Mouse (Mus musculus): ENCODE measurements around the gene Clint1. TPM values are rescaled to one million over a fixed set of nuclear protein-coding genes. Genes with fewer than 3 reads are reported as not detected.
A peak's percentile ranks its signal among the peaks of the same experiment; 100 is the strongest.

The Clint1 gene
- polyA plus RNA-seq, 1 experiment from 2014 or later = 80.0 TPM

DNA sequence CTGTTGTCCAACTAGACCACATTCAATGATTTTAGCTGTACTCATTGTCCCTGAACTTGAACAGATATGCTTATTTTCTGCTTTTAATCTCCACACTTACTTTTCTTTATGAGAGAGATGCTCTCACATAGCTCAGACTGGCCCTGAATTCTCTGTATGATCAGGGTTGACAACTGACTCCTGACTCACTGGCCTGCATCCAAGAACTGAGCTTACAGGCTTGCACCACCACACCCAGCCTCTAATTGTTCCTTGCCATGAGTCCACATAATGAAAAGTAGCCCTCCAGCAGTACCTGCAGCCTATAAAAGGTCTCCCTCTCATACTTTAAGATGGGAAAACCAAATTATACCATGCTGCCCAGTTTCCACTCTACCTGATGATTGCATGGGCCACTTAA lies 21.7 kb upstream of the Clint1 start:
- H3K36me3 ChIP-seq = no peaks in the 10 kb centered on the region
- no peaks in the 10 kb centered on the region for H3K27me3 ChIP-seq (ENCODE audit: insufficient read depth, poor library complexity, severe bottlenecking)
- H3K4me3 ChIP-seq = no peak overlapping the region
- H3K9me3 ChIP-seq = no peaks in the 10 kb centered on the region
- no peak for DNase-seq (ENCODE audit: low spot score)
- peaks cover 13% of the 10 kb centered on the region; the same call in 1 of the 2 replicates for H3K4me1 ChIP-seq
- H3K27ac ChIP-seq = no peak overlapping the region

DNA sequence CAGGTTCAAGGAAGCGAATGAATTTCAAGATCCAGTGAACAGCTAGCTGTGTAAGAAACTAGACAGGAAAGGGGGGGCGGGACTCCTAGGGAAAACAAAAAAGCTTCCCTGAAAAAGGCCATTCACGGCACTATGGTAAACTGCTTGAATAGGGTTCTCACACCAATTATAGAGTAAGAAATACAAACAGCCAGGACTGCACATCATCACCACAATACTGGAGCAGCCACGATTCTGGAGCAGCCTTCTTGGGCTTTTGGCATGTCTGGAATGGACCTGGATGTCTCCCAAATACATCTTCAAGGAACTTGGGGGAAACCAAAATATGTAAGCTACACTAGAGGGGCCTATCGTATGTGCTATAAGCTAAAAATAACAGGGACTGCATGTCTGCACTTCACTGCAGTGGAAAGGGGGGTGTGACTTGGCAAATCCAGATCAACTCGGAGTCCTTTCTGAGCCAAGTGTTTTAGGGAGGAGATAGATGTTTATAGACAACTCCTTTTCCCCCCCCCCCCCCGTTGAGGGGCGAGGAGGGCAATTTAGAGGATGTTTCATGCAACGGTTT lies 21.0 kb upstream of the Clint1 start:
- Histone ChIP-seq H3K36me3 (no peaks in the 10 kb centered on the region), H3K4me3 (no peak overlapping the region), H3K9me3 (no peaks in the 10 kb centered on the region), H3K27ac (peak overlapping the region; percentile 42; the same call in 1 of the 2 replicates), H3K27me3 (ENCODE audit: insufficient read depth, poor library complexity, severe bottlenecking) (no peaks in the 10 kb centered on the region), H3K4me1 (peaks cover 18% of the 10 kb centered on the region)
- DNase-seq (ENCODE audit: low spot score) = no peak
- 55% methylated on average over 9 of the region's 9 CpGs for WGBS

DNA sequence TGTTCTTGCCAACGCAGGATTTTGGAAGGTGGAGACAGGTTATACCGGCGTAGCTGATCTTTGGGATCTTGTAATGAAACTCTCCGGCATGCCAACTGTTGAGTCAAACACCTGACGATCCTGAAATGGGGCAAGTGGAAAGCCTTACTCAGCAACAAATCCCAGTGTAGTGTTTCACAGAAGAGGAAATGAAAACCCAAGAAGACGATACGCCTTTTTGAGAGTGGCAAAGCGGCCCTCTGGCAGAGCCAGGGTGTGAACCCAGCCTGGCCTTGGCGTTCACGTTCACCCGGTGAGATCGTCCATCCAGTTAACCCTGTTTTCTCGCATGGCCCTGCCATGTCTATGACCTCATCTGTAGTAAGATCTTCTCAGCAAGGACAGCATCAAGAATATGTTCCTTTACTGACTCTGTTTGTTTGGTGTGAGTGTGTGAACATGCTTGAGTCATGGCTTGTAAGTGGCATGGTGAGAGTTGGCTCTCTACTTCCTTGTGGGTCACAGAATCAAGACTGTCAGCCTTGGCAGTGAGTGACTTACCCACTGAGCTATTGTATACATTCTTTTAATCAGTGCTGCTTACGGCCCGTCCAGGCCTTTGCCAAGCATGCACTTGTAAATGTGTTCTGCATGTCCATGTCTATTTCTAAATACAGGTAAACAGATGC lies 20.2 kb upstream of the Clint1 start:
- Histone ChIP-seq H3K4me3 (no peak overlapping the region), H3K36me3 (no peaks in the 10 kb centered on the region), H3K9me3 (no peaks in the 10 kb centered on the region), H3K27me3 (ENCODE audit: insufficient read depth, poor library complexity, severe bottlenecking) (no peaks in the 10 kb centered on the region), H3K4me1 (peaks cover 20% of the 10 kb centered on the region), H3K27ac (0 out of 2 replicates have a peak overlapping the region, but pooled peaks have one; percentile 42)
- 94% methylated on average over 15 of the region's 15 CpGs for WGBS
- no peak for DNase-seq (ENCODE audit: low spot score)

DNA sequence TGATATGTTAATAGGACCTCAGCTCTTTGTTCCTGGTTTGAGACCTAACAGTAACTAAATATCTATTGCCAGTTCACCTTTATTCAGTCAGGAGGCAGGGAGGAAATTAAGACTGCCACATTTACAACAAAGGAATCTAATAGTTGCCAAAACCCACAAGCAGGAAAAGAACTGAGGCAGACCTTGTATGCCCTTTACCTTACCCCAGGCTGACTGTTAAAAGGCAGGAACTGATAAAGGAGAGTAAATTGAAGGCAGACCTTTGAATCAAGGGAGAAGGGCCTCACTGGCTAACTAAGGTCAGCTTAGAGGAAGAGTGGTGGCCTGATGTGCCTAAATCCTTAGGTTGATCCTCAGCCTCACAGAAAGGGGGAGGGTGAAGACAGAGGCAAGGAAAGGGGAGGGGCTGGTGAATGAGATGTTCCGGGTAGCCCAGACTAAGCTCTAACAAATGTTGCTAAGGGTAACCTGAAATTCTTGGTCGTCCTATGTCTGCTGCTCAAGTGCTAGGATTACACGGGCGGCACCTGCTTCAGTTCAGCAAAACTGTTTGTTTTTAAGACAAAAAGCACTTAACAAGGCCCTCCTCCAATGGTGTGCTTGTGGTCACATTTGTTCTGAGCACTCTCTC lies 16.1 kb upstream of the Clint1 start:
- WGBS = 35% methylated on average over 4 of the region's 4 CpGs
- no peak for DNase-seq (ENCODE audit: low spot score)
- Histone ChIP-seq H3K27ac (peak overlapping the region; percentile 1; the same call in 1 of the 2 replicates), H3K9me3 (no peaks in the 10 kb centered on the region), H3K36me3 (no peaks in the 10 kb centered on the region), H3K4me1 (peaks cover 23% of the 10 kb centered on the region), H3K27me3 (ENCODE audit: insufficient read depth, poor library complexity, severe bottlenecking) (no peaks in the 10 kb centered on the region), H3K4me3 (no peak overlapping the region)

DNA sequence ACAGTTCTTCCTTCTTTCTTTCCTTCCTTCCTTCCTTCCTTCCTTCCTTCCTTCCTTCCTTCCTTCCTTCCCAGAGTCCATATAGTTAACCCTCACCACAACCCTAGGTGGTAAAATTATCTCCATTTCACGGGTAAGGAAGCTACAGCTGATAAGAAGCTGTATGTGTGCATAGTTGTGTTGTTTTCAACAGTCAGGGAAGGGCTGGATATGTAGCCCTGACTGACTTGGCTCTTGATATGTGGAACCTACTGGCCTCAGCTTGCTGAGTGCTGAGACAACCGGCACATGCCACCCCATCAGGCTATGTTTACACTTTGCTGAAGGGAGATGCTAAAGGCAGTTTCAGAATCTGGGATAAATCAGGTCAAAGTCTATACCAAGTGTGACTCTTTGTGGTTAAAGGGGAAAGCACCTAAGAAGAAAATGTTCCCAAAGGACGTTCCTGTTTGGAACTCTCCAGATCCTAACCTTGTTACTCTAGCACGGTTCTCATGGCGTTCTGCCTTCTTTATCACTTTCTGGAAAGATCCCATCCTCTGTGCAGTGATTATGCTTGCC lies 14.5 kb upstream of the Clint1 start:
- WGBS = 62% methylated on average over 5 of the region's 5 CpGs
- peaks cover 17% of the 10 kb centered on the region for H3K4me1 ChIP-seq
- DNase-seq (ENCODE audit: low spot score) = no peak
- no peaks in the 10 kb centered on the region for H3K27me3 ChIP-seq (ENCODE audit: insufficient read depth, poor library complexity, severe bottlenecking)
- no peaks in the 10 kb centered on the region for H3K36me3 ChIP-seq
- no peak overlapping the region for H3K27ac ChIP-seq
- no peak overlapping the region for H3K4me3 ChIP-seq
- H3K9me3 ChIP-seq = no peaks in the 10 kb centered on the region

DNA sequence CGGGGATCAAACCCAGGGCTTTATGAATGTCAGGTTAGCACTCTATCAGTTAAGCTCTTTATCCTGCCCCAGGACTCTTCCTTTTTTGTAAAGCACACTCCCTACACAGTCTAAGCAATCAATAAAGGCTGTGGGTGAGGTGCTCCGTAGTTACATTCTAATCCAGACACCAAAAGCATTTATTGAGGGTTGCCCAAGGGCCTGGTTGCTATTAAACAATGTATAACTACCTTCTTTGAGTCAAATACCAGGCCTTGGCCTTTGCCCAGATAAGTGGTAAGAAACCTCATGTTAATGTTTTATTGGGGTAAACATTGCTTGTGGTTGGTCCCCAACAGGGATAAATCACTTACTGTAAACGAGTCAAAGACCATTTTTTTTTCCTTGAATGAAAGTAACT lies 13.4 kb upstream of the Clint1 start:
- 74% methylated on average over 3 of the region's 3 CpGs for WGBS
- Histone ChIP-seq H3K9me3 (no peaks in the 10 kb centered on the region), H3K4me3 (no peak overlapping the region), H3K27me3 (ENCODE audit: insufficient read depth, poor library complexity, severe bottlenecking) (no peaks in the 10 kb centered on the region), H3K4me1 (peaks cover 17% of the 10 kb centered on the region), H3K27ac (no peak overlapping the region), H3K36me3 (no peaks in the 10 kb centered on the region)
- DNase-seq (ENCODE audit: low spot score) = no peak

DNA sequence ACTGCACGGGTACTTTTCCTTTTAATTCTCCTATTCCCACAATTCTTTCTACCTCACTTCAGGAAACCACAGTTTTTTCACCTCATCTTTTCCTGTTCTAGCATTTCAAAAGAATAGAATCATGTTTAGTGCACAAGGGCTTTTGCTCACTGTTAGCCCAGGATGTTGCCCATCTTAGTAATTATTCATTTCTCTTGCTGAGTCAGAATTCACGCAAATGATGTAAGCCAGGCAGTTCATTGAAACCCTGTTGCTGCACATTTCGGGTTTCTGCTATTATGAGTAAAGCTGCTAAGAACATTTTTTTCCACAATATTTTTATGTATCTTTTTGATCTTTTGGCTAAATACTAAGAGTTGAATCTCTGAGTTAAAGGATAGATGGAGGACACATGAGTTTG lies 11.5 kb upstream of the Clint1 start:
- H3K27me3 ChIP-seq (ENCODE audit: insufficient read depth, poor library complexity, severe bottlenecking) = no peaks in the 10 kb centered on the region
- H3K36me3 ChIP-seq = no peaks in the 10 kb centered on the region
- no peak for DNase-seq (ENCODE audit: low spot score)
- no peaks in the 10 kb centered on the region for H3K9me3 ChIP-seq
- H3K4me3 ChIP-seq = no peak overlapping the region
- no peak overlapping the region for H3K27ac ChIP-seq
- 82% methylated on average over 3 of the region's 3 CpGs for WGBS
- peaks cover 14% of the 10 kb centered on the region for H3K4me1 ChIP-seq

DNA sequence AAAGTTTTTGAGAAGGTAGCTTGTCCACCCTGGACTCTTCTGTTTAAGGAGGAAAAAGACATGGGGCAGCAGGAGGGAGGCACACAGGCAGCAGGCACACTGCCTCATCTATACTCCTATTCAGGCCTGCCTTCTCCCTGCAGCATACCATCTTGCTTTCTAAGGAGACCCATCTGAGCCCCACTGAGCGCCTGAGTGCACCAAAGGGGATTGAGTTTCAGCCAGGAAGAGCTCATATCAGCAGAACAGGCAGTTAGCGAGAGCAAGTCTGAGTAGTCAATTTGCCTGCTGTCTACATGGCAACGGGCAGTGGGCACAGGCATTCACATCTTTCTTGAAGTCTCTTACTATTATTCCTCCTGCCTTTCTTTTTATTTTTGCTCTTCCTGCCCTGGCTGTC lies 5.8 kb upstream of the Clint1 start:
- H3K27me3 ChIP-seq (ENCODE audit: insufficient read depth, poor library complexity, severe bottlenecking) = no peaks in the 10 kb centered on the region
- H3K4me3 ChIP-seq = no peak overlapping the region
- no peaks in the 10 kb centered on the region for H3K9me3 ChIP-seq
- no peaks in the 10 kb centered on the region for H3K36me3 ChIP-seq
- H3K27ac ChIP-seq = no peak overlapping the region
- no peak for DNase-seq (ENCODE audit: low spot score)
- WGBS = 38% methylated on average over 3 of the region's 3 CpGs
- peaks cover 3% of the 10 kb centered on the region; the same call in 1 of the 2 replicates for H3K4me1 ChIP-seq

DNA sequence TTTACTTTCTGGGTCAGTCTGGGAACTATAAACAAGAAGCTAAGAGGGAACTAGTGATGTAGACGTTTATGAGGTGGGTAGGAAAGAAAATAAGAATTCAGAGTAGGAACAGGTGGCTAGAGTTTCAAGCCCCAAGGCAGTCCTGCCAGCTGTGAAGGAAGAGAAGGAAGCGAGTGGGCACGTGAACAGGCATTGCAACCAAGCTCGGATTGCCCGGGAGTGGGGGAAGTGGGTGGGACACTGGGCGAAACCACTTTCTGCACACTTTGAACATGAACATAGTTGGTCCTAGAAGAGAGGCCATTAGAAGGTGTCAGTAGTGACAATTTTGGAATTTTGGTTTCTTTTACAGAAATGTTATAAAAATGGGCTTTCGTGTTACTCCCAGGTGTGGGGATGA lies 4.3 kb upstream of the Clint1 start:
- Histone ChIP-seq H3K27me3 (ENCODE audit: insufficient read depth, poor library complexity, severe bottlenecking) (no peaks in the 10 kb centered on the region), H3K4me3 (no peak overlapping the region), H3K9me3 (no peaks in the 10 kb centered on the region), H3K36me3 (no peaks in the 10 kb centered on the region), H3K4me1 (peaks cover 3% of the 10 kb centered on the region; the same call in 1 of the 2 replicates), H3K27ac (no peak overlapping the region)
- 77% methylated on average over 7 of the region's 7 CpGs for WGBS
- DNase-seq (ENCODE audit: low spot score) = no peak

DNA sequence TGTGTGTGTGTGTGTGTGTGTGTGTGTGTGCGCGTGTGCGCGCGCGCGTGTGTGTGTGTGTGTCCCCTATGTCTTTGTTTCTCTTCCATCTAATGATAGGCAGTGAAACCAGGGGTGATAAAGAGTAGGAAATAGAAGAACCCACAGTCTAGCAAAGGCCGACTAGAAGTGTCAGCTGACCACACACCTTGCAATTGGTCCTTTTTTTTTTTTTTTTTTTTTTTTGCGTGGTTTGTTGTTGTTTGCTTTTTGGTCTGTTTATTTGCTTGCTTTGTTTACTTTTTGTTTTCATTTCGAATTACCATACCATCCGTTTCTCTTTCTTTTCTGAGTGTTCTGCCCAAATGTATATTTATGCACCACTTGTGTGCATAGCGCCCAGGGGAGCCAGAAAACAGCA lies 3.6 kb upstream of the Clint1 start:
- Histone ChIP-seq H3K9me3 (no peaks in the 10 kb centered on the region), H3K36me3 (no peaks in the 10 kb centered on the region), H3K4me1 (peaks cover 7% of the 10 kb centered on the region; the same call in 1 of the 2 replicates), H3K27ac (no peak overlapping the region), H3K4me3 (no peak overlapping the region), H3K27me3 (ENCODE audit: insufficient read depth, poor library complexity, severe bottlenecking) (no peaks in the 10 kb centered on the region)
- DNase-seq (ENCODE audit: low spot score) = no peak
- WGBS = 82% methylated on average over 12 of the region's 12 CpGs

DNA sequence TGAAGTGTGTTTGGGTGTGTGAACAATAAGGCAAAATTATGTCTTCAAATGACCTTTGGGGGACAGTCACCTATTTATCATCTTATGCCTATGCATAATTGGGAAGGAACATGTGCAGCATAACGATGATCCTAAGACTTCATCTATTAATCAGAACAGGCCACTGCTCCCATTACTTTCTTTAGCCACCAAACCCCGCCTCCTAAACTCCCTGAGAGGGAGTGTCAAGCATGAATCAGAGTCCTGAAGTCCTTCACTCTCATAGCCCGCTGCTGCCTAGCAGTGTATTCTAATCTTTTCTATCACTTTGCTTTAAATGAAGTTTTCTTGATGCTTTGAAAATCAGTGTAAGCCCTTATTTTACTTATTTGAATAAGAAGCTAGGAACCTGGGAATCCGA lies 2.6 kb upstream of the Clint1 start:
- Histone ChIP-seq H3K27me3 (ENCODE audit: insufficient read depth, poor library complexity, severe bottlenecking) (no peaks in the 10 kb centered on the region), H3K9me3 (no peaks in the 10 kb centered on the region), H3K36me3 (peaks cover 3% of the 10 kb centered on the region; the same call in 1 of the 2 replicates), H3K27ac (no peak overlapping the region), H3K4me1 (peaks cover 7% of the 10 kb centered on the region; the same call in 1 of the 2 replicates), H3K4me3 (no peak overlapping the region)
- DNase-seq (ENCODE audit: low spot score) = no peak
- 74% methylated on average over 4 of the region's 4 CpGs for WGBS

DNA sequence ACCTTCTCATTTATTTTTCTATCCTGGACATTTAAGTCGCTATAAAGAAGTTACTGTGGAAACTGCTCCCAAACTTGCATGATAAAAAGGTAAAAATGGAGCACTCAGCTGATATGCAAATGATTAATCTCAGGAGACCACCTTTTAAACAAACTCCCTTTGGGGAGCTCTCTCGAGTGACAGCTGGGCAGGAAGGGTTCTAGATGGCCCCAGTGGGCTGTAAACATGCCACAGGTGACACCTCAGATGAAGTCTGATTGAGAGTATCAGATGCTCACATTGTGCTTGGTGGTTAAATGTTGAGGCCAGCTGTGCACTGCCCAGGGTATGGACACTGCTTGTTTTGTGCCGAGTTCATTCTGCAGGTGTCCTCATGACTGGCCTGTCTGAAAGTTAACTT lies 2.0 kb upstream of the Clint1 start:
- WGBS = 53% methylated on average over 3 of the region's 3 CpGs
- Histone ChIP-seq H3K27me3 (ENCODE audit: insufficient read depth, poor library complexity, severe bottlenecking) (no peaks in the 10 kb centered on the region), H3K27ac (no peak overlapping the region), H3K9me3 (no peaks in the 10 kb centered on the region), H3K36me3 (peaks cover 10% of the 10 kb centered on the region), H3K4me3 (no peak overlapping the region), H3K4me1 (peaks cover 12% of the 10 kb centered on the region)
- DNase-seq (ENCODE audit: low spot score) = no peak

DNA sequence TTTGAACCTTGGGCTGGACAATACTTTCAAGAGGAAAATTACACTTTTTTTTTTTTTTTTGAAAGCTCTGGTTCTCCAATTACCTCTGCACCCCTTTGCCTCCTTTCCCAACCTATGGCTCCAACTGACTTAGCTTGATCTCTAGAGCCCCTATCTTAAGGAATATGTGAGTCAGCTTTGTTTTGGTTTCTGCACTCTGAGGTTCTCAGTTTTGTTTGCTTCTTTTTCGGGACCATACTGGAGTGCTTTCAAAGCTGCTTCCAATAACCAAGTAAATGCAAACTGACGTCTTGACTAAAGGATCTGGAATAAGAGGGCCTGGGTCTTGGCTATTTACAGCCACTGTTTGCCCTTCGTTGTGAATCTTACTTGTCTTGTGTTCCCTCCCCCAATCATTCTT lies 1.5 kb upstream of the Clint1 start:
- no peak overlapping the region for H3K4me3 ChIP-seq
- WGBS = 36% methylated on average over 3 of the region's 3 CpGs
- no peak overlapping the region for H3K27ac ChIP-seq

More for the DNA sequence above, 1.5 kb upstream of the Clint1 start:
- Histone ChIP-seq H3K4me1 (peaks cover 17% of the 10 kb centered on the region), H3K27me3 (ENCODE audit: insufficient read depth, poor library complexity, severe bottlenecking) (no peaks in the 10 kb centered on the region), H3K9me3 (no peaks in the 10 kb centered on the region), H3K36me3 (peaks cover 10% of the 10 kb centered on the region)
- DNase-seq (ENCODE audit: low spot score) = no peak
